Mouse (Mus musculus): ENCODE data around the gene Sel1l3. TPM values are rescaled to one million over a fixed set of nuclear protein-coding genes. Genes with fewer than 3 reads are reported as not detected.
A peak's percentile ranks its signal among the peaks of the same experiment; 100 is the strongest.

The Sel1l3 gene
- polyA plus RNA-seq, 1 experiment from 2014 or later, result 5.6 TPM

DNA sequence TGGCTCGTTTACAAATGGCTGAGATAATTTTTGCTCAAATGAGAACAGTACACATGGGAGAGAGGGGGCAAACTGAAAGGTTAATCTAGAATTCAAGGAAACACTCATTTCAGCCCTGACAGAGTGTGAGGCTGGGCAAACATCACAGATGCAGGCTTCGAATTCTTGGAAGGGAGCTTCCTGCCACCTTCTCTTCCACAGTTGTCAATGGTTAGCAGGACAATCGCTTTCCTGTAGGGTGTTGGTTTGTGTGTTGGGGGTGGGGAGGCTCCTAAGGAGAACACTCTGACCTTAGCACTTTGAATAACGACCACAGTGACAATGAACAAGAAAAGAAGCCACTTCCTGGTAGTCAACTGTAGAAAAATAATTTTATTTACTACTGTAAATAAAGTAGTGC lies 107.0 kb downstream of the Sel1l3 start:
- WGBS, result 56% methylated on average over 4 of the region's 4 CpGs
- ATAC-seq, result no peak
- peaks cover 7% of the 10 kb centered on the region for H3K4me1 ChIP-seq (ENCODE audit: control insufficient read depth, insufficient read depth, low read depth, low read length)

DNA sequence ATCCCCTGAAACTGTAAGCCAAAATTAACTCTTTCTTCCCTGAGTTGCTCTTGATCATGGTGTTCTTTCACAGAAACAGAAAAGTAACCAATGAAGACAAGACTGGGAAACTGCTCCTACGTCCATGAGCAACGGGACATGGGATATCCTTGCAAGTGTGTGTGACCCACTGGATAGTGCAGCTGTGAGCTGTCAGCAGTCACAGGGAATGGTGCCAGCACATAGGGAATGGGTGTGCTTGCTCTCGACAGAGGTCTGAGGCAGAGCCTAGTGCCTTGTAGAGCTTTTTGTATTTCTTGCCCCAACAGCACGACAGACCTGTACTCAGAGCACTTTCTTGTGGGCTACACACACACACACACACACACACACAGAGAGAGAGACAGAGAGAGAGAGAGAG lies 107.6 kb downstream of the Sel1l3 start:
- no peak overlapping the region for H3K4me3 ChIP-seq (ENCODE audit: low read length)
- no peaks in the 10 kb centered on the region for H3K9me3 ChIP-seq (ENCODE audit: control insufficient read depth, low read length)
- H3K4me1 ChIP-seq (ENCODE audit: control insufficient read depth, insufficient read depth, low read depth, low read length), result peaks cover 7% of the 10 kb centered on the region
- ATAC-seq, result no peak
- 75% methylated on average over 4 of the region's 4 CpGs for WGBS
- no peaks in the 10 kb centered on the region for H3K27me3 ChIP-seq (replicated peaks; ENCODE audit: control insufficient read depth, insufficient read depth, low read length)
- H3K36me3 ChIP-seq (ENCODE audit: control insufficient read depth, insufficient read depth, low read length), result no peaks in the 10 kb centered on the region
- H3K4me2 ChIP-seq (ENCODE audit: low read length), result no peak overlapping the region
- no peak overlapping the region for H3K9ac ChIP-seq (ENCODE audit: low read depth, low read length)
- no peak overlapping the region for H3K27ac ChIP-seq (ENCODE audit: low read depth, low read length)

More for the DNA sequence above, 107.0 kb downstream of the Sel1l3 start:
- H3K27me3 ChIP-seq (replicated peaks; ENCODE audit: control insufficient read depth, insufficient read depth, low read length), result no peaks in the 10 kb centered on the region
- H3K4me3 ChIP-seq (ENCODE audit: low read length), result no peak overlapping the region
- no peak overlapping the region for H3K9ac ChIP-seq (ENCODE audit: low read depth, low read length)
- no peaks in the 10 kb centered on the region for H3K36me3 ChIP-seq (ENCODE audit: control insufficient read depth, insufficient read depth, low read length)
- no peak overlapping the region for H3K4me2 ChIP-seq (ENCODE audit: low read length)
- no peaks in the 10 kb centered on the region for H3K9me3 ChIP-seq (ENCODE audit: control insufficient read depth, low read length)
- H3K27ac ChIP-seq (ENCODE audit: low read depth, low read length), result no peak overlapping the region

DNA sequence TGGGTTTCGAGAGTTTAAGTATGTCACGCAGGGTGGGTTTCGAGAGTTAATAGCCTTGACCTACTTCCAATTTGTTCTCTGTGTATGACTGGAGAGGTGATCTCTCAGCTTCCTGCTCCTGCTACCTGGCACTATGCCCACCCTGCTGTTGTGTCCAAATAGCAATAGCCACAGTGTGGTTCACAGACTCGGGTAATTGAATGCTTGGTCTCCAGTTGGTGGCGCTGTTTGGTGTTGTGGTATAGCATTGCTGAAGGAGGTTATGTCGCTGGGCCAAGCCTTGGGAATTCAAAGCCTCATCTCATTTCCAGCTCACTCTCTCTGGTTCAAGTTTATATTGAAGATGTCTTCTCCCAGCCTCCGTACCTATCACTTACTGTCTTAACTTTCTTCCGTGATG lies 108.0 kb downstream of the Sel1l3 start:
- Histone ChIP-seq H3K4me1 (ENCODE audit: control insufficient read depth, insufficient read depth, low read depth, low read length) (peaks cover 5% of the 10 kb centered on the region), H3K4me2 (ENCODE audit: low read length) (no peak overlapping the region), H3K36me3 (ENCODE audit: control insufficient read depth, insufficient read depth, low read length) (no peaks in the 10 kb centered on the region), H3K27ac (ENCODE audit: low read depth, low read length) (no peak overlapping the region), H3K9me3 (ENCODE audit: control insufficient read depth, low read length) (no peaks in the 10 kb centered on the region), H3K9ac (ENCODE audit: low read depth, low read length) (no peak overlapping the region), H3K27me3 (replicated peaks; ENCODE audit: control insufficient read depth, insufficient read depth, low read length) (no peaks in the 10 kb centered on the region), H3K4me3 (ENCODE audit: low read length) (no peak overlapping the region)
- WGBS, result 69% methylated on average over 8 of the region's 8 CpGs
- no peak for ATAC-seq

DNA sequence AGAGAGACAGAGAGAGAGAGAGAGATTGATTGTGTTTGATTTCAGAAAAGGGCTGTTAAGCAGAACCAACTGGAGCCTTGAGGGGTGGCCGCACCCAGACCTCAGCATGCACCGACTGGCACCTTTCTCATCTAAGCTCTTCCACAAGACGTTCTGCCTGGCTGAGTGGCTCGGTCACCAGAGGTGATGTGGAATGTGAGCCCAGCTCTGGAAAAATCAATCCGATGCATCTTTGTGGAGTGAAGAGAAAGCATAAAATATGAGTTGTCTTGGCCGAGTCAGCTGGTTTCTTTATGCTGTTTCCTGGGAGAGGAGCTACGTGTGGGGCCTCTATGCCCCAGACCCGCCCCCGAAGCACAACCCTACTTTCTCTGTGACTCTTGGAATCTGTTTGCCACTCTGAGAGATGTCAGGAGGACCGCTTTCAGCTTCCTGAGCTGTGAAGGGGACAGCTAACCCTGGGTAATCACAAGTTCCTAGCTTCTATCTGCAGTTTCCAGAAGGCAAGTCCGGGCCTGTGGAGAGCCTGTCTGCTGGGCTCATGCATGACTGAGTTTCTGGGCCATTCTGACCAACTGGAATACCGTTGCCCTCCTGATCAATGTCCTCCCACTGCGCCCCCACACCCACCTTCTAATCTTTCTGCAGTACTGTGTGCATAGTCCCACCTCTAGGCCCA lies 109.4 kb downstream of the Sel1l3 start:
- 71% methylated on average over 13 of the region's 13 CpGs for WGBS
- ATAC-seq, result peak; percentile 31; the same call in 1 of the 2 replicates
- Histone ChIP-seq H3K4me2 (ENCODE audit: low read length) (no peak overlapping the region), H3K27me3 (replicated peaks; ENCODE audit: control insufficient read depth, insufficient read depth, low read length) (no peaks in the 10 kb centered on the region), H3K9me3 (ENCODE audit: control insufficient read depth, low read length) (no peaks in the 10 kb centered on the region), H3K9ac (ENCODE audit: low read depth, low read length) (no peak overlapping the region), H3K36me3 (ENCODE audit: control insufficient read depth, insufficient read depth, low read length) (no peaks in the 10 kb centered on the region), H3K4me3 (ENCODE audit: low read length) (no peak overlapping the region), H3K4me1 (ENCODE audit: control insufficient read depth, insufficient read depth, low read depth, low read length) (no peaks in the 10 kb centered on the region), H3K27ac (ENCODE audit: low read depth, low read length) (no peak overlapping the region)

DNA sequence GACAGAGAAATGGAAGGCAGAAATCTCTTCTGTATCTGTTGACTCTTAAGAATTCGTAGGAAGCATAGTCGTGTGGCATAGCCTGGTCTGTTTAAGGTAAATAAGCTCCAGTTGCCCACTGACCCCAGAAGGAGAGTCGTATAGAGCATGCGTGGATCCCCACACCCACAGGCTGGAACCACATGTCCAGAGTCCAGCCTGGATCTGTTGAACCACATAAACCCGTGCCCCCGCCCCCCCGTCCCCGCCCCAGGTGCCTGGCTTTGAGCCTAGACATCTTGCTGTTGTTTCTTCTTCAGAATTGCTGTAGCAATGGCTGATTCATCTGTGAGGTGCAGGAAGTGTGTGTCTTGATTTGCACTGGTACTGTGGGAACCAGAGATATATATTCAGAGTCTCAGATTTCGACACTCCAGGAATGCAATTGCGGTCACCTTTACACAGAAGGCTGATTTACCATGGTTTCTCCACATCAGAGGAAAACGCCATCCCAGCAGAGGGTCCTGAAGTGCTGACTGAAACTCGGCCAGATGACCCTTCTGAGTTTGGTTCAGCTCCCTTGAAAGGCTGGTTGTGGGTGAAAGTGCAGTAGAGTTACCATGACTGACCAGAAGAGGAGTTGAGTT lies 111.8 kb downstream of the Sel1l3 start:
- H3K4me2 ChIP-seq (ENCODE audit: low read length), result no peak overlapping the region
- WGBS, result 81% methylated on average over 12 of the region's 12 CpGs

DNA sequence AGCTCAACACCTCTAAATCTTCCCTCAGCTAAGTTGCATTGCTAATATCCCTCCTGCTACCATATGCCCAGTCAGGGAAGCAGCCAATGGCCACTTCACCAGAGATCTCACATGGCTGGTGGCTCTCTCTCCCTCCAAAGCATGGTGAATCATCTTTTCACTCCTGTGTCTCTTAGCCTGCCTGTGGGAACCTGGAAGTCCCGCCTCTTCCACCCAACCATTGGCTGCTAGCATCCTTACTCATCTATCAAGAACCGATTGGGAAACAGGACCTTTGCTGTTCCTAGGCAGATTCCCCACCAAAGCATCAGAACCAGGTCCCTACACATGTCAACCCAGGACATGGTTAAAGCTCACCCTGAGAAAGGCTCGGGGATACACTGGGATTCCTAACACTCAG lies 122.4 kb downstream of the Sel1l3 start:
- Histone ChIP-seq H3K27me3 (replicated peaks; ENCODE audit: control insufficient read depth, insufficient read depth, low read length) (no peaks in the 10 kb centered on the region), H3K9me3 (ENCODE audit: control insufficient read depth, low read length) (no peaks in the 10 kb centered on the region), H3K4me2 (ENCODE audit: low read length) (no peak overlapping the region), H3K36me3 (ENCODE audit: control insufficient read depth, insufficient read depth, low read length) (no peaks in the 10 kb centered on the region), H3K9ac (ENCODE audit: low read depth, low read length) (no peak overlapping the region), H3K4me3 (ENCODE audit: low read length) (no peak overlapping the region), H3K27ac (ENCODE audit: low read depth, low read length) (no peak overlapping the region), H3K4me1 (ENCODE audit: control insufficient read depth, insufficient read depth, low read depth, low read length) (no peaks in the 10 kb centered on the region)
- WGBS, result 74% methylated on average over 3 of the region's 3 CpGs
- no peak for ATAC-seq

More for the DNA sequence above, 111.8 kb downstream of the Sel1l3 start:
- Histone ChIP-seq H3K27me3 (replicated peaks; ENCODE audit: control insufficient read depth, insufficient read depth, low read length) (no peaks in the 10 kb centered on the region), H3K4me3 (ENCODE audit: low read length) (no peak overlapping the region), H3K9me3 (ENCODE audit: control insufficient read depth, low read length) (no peaks in the 10 kb centered on the region), H3K4me1 (ENCODE audit: control insufficient read depth, insufficient read depth, low read depth, low read length) (no peaks in the 10 kb centered on the region), H3K36me3 (ENCODE audit: control insufficient read depth, insufficient read depth, low read length) (no peaks in the 10 kb centered on the region), H3K27ac (ENCODE audit: low read depth, low read length) (no peak overlapping the region), H3K9ac (ENCODE audit: low read depth, low read length) (no peak overlapping the region)
- ATAC-seq, result no peak

DNA sequence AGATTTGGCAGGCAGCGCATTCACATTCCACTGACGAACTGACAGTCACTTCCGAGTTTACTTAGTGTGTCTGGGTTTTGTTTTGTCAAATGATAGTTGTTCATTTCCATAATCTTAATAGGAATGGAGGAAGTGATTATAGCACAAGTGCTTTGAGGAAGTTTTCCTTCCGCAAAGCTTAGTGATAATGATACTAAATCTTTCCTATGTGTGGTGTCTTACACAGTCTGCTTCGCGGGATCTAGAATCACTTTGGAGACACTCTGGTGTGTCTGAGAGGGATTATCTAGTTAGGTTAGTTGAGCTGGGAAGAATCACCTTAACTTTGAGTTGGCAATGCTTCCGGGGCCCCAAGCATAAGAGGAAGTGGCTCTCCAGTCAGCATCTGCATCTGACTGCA lies 126.3 kb downstream of the Sel1l3 start:
- no peak overlapping the region for H3K27ac ChIP-seq (ENCODE audit: low read depth, low read length)
- no peaks in the 10 kb centered on the region for H3K9me3 ChIP-seq (ENCODE audit: control insufficient read depth, low read length)
- no peak overlapping the region for H3K4me2 ChIP-seq (ENCODE audit: low read length)
- no peaks in the 10 kb centered on the region for H3K4me1 ChIP-seq (ENCODE audit: control insufficient read depth, insufficient read depth, low read depth, low read length)
- H3K4me3 ChIP-seq (ENCODE audit: low read length), result no peak overlapping the region
- H3K9ac ChIP-seq (ENCODE audit: low read depth, low read length), result no peak overlapping the region
- no peak for ATAC-seq
- WGBS, result 89% methylated on average over 7 of the region's 7 CpGs
- no peaks in the 10 kb centered on the region for H3K36me3 ChIP-seq (ENCODE audit: control insufficient read depth, insufficient read depth, low read length)
- H3K27me3 ChIP-seq (replicated peaks; ENCODE audit: control insufficient read depth, insufficient read depth, low read length), result no peaks in the 10 kb centered on the region

DNA sequence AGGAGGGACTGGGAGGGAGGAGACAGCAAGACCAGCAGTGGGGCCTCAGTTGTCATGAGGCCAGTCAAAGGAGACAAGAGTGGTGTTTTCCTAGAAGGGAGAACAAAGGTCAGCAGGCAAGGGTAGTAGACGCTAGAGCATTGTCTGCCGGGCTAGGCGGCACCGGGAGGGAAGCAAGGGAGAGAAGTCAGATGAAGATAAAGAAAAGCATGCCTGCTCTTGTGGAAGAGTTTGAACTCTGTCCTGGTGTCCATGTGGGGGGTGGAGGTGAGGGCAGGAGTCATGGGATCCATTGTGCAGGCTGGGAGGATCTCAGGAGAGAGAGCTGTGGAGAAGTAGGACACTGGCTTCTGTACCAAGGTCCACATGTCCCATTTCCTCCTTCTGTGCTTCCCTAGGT lies 135.3 kb downstream of the Sel1l3 start:
- WGBS, result 62% methylated on average over 4 of the region's 4 CpGs
- Histone ChIP-seq H3K36me3 (ENCODE audit: control insufficient read depth, insufficient read depth, low read length) (no peaks in the 10 kb centered on the region), H3K27me3 (replicated peaks; ENCODE audit: control insufficient read depth, insufficient read depth, low read length) (no peaks in the 10 kb centered on the region), H3K9me3 (ENCODE audit: control insufficient read depth, low read length) (no peaks in the 10 kb centered on the region), H3K4me3 (ENCODE audit: low read length) (no peak overlapping the region), H3K4me2 (ENCODE audit: low read length) (no peak overlapping the region), H3K9ac (ENCODE audit: low read depth, low read length) (no peak overlapping the region), H3K27ac (ENCODE audit: low read depth, low read length) (no peak overlapping the region), H3K4me1 (ENCODE audit: control insufficient read depth, insufficient read depth, low read depth, low read length) (no peaks in the 10 kb centered on the region)
- no peak for ATAC-seq

DNA sequence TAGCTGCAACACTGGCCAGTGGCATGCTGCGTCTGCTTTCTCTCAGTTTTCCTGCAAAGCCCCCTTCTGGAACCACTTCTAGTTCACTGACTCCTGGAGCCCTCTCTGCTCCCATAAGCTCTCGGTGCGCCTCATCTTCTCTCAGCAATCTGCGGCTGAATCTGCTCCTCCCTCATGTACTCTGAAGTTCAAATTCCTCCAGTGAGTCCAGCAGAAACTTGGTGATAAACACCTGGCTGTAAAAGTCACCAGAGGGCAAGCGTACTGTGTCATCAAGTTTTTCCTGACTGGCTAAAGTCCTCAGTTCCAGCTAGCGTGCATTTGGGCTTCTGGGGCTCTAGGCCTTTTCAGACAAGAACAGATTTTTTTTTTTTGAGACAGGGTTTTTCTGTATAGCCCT lies 139.2 kb downstream of the Sel1l3 start:
- Histone ChIP-seq H3K27ac (ENCODE audit: low read depth, low read length) (no peak overlapping the region), H3K9ac (ENCODE audit: low read depth, low read length) (no peak overlapping the region), H3K4me2 (ENCODE audit: low read length) (no peak overlapping the region), H3K27me3 (replicated peaks; ENCODE audit: control insufficient read depth, insufficient read depth, low read length) (no peaks in the 10 kb centered on the region), H3K36me3 (ENCODE audit: control insufficient read depth, insufficient read depth, low read length) (no peaks in the 10 kb centered on the region), H3K9me3 (ENCODE audit: control insufficient read depth, low read length) (no peaks in the 10 kb centered on the region), H3K4me1 (ENCODE audit: control insufficient read depth, insufficient read depth, low read depth, low read length) (no peaks in the 10 kb centered on the region), H3K4me3 (ENCODE audit: low read length) (no peak overlapping the region)
- WGBS, result 84% methylated on average over 6 of the region's 6 CpGs
- no peak for ATAC-seq
